Mouse (Mus musculus) midbrain, embryonic 15.5 days (tissue): ENCODE measurements around the gene Sdhaf4. TPM values are rescaled to one million over a fixed set of nuclear protein-coding genes. Genes with fewer than 3 reads are reported as not detected.
"Not testable (repeated sequence)": the region's sequence is repeated elsewhere in the genome, so short reads cannot be mapped to it uniquely, and the experiment has no call there.

Experiments used
- ATAC-seq: fragments of 200-750 bp; cut with Nextera tagmentation; replicated peaks from 2 replicates; pipeline ENCODE4 v1.8.0; 2017; ENCODE audit warnings: moderate TSS enrichment
- H3K27ac ChIP-seq: fragments of 300-500 bp; sonication (generic); 2 replicates; pipeline ENCODE4 v1.5.1; 2015; ENCODE audit warnings: mild to moderate bottlenecking, inconsistent platforms
- H3K27me3 ChIP-seq: fragments of 300-500 bp; sonication (generic); replicated peaks from 2 replicates; pipeline ENCODE4 v1.6.1; 2015; ENCODE audit warnings: inconsistent platforms
- H3K36me3 ChIP-seq: fragments of 300-500 bp; sonication (generic); replicated peaks from 2 replicates; pipeline ENCODE4 v1.6.1; 2015; ENCODE audit warnings: inconsistent platforms
- H3K4me1 ChIP-seq: fragments of 300-500 bp; sonication (generic); 2 replicates; pipeline ENCODE4 v1.6.1; 2015; ENCODE audit warnings: inconsistent platforms
- H3K4me2 ChIP-seq: fragments of 300-500 bp; sonication (generic); 2 replicates; pipeline ENCODE4 v1.6.1; 2015; ENCODE audit warnings: inconsistent platforms, mild to moderate bottlenecking, moderate library complexity
- H3K4me3 ChIP-seq: fragments of 300-500 bp; sonication (generic); 2 replicates; pipeline ENCODE4 v1.5.1; 2015; ENCODE audit warnings: mild to moderate bottlenecking, inconsistent platforms
- H3K9ac ChIP-seq: fragments of 300-500 bp; sonication (generic); 2 replicates; pipeline ENCODE4 v1.6.1; 2015; ENCODE audit warnings: mild to moderate bottlenecking, inconsistent platforms
- H3K9me3 ChIP-seq: fragments of 300-500 bp; sonication (generic); 2 replicates; pipeline ENCODE4 v1.6.1; 2016; ENCODE audit warnings: inconsistent platforms
- WGBS: fragments of 180-500 bp; shearing (Covaris S2); methylation state at CpG from one replicate; pipeline ENCODE4 v1.1.7; 2015; ENCODE audit warnings: mixed read lengths; 5-methylcytosine and 5-hydroxymethylcytosine counted together
- polyA plus RNA-seq: library from polyadenylated mRNA; unstranded; fragments of >200 nt; fragmentation: Nextera tagmentation; extraction: Ambion mirVana; gene quantifications from 2 replicates; pipeline ENCODE4 v1.2.1, GENCODE M21; 2015

Sdhaf4 gene
- polyA plus RNA-seq, 1 experiment from 2014 or later, result 97.8 TPM

GRCm38 (mm10) chr1:23995420-23995819, 10.0 kb downstream of the Sdhaf4 start:
- H3K27me3 ChIP-seq, result no peaks in the 10 kb centered on the region
- H3K9ac ChIP-seq, result no peak overlapping the region
- no peak for ATAC-seq
- WGBS, result 90% methylated on average over 4 of the region's 4 CpGs
- no peaks in the 10 kb centered on the region for H3K9me3 ChIP-seq
- H3K4me3 ChIP-seq, result no peak overlapping the region
- H3K4me1 ChIP-seq, result no peaks in the 10 kb centered on the region
- H3K4me2 ChIP-seq, result no peak overlapping the region
- no peak overlapping the region for H3K27ac ChIP-seq
- no peaks in the 10 kb centered on the region for H3K36me3 ChIP-seq

GRCm38 (mm10) chr1:23983118-23983517, 22.3 kb downstream of the Sdhaf4 start:
- Histone ChIP-seq H3K4me2 (no peak overlapping the region), H3K4me3 (no peak overlapping the region), H3K36me3 (no peaks in the 10 kb centered on the region), H3K9me3 (no peaks in the 10 kb centered on the region), H3K27ac (no peak overlapping the region), H3K27me3 (no peaks in the 10 kb centered on the region), H3K4me1 (no peaks in the 10 kb centered on the region), H3K9ac (no peak overlapping the region)
- WGBS, result 95% methylated on average over 3 of the region's 3 CpGs
- ATAC-seq, result no peak

GRCm38 (mm10) chr1:23978281-23978680, 27.2 kb downstream of the Sdhaf4 start:
- ATAC-seq, result no peak
- WGBS, result 85% methylated on average over 6 of the region's 6 CpGs

GRCm38 (mm10) chr1:23971159-23971558, 34.3 kb downstream of the Sdhaf4 start:
- not testable (repeated sequence) for H3K9me3 ChIP-seq, H3K27me3 ChIP-seq, H3K4me1 ChIP-seq, H3K36me3 ChIP-seq, H3K4me3 ChIP-seq, H3K4me2 ChIP-seq, ATAC-seq, H3K27ac ChIP-seq, H3K9ac ChIP-seq
- WGBS, result 95% methylated on average over 4 of the region's 4 CpGs

More at GRCm38 (mm10) chr1:23978281-23978680, 27.2 kb downstream of the Sdhaf4 start:
- no peak overlapping the region for H3K9ac ChIP-seq
- H3K9me3 ChIP-seq, result no peaks in the 10 kb centered on the region
- H3K4me2 ChIP-seq, result no peak overlapping the region
- H3K36me3 ChIP-seq, result no peaks in the 10 kb centered on the region
- H3K4me1 ChIP-seq, result no peaks in the 10 kb centered on the region
- no peaks in the 10 kb centered on the region for H3K27me3 ChIP-seq
- no peak overlapping the region for H3K4me3 ChIP-seq
- H3K27ac ChIP-seq, result no peak overlapping the region

GRCm38 (mm10) chr1:23968027-23968725, 37.3 kb downstream of the Sdhaf4 start:
- 88% methylated on average over 9 of the region's 9 CpGs for WGBS
- no peak overlapping the region for H3K4me3 ChIP-seq
- ATAC-seq, result no peak
- H3K9ac ChIP-seq, result no peak overlapping the region
- no peaks in the 10 kb centered on the region for H3K9me3 ChIP-seq
- no peaks in the 10 kb centered on the region for H3K4me1 ChIP-seq
- H3K36me3 ChIP-seq, result no peaks in the 10 kb centered on the region
- no peak overlapping the region for H3K27ac ChIP-seq
- no peaks in the 10 kb centered on the region for H3K27me3 ChIP-seq
- no peak overlapping the region for H3K4me2 ChIP-seq

- no peak overlapping the region for H3K4me2 ChIP-seq
- no peaks in the 10 kb centered on the region for H3K4me1 ChIP-seq
- H3K27me3 ChIP-seq, result no peaks in the 10 kb centered on the region
- WGBS, result 71% methylated on average over 1 of the region's 1 CpGs
- H3K9me3 ChIP-seq, result no peaks in the 10 kb centered on the region
- ATAC-seq, result no peak
- no peaks in the 10 kb centered on the region for H3K36me3 ChIP-seq
- H3K4me3 ChIP-seq, result no peak overlapping the region
- H3K27ac ChIP-seq, result no peak overlapping the region
- H3K9ac ChIP-seq, result no peak overlapping the region
Observed at GRCm38 (mm10) chr1:23966226-23966625, 39.2 kb downstream of the Sdhaf4 start.

- 14% methylated on average over 6 of the region's 6 CpGs for WGBS
- peaks cover 2% of the 10 kb centered on the region; the same call in 1 of the 2 replicates for H3K4me1 ChIP-seq
- no peaks in the 10 kb centered on the region for H3K27me3 ChIP-seq
- peak; percentile 56; the same call in 1 of the 2 replicates for ATAC-seq
- peak overlapping the region; percentile 26 for H3K4me2 ChIP-seq
- no peak overlapping the region for H3K9ac ChIP-seq
- no peak overlapping the region for H3K27ac ChIP-seq
- no peaks in the 10 kb centered on the region for H3K36me3 ChIP-seq
- H3K9me3 ChIP-seq, result no peaks in the 10 kb centered on the region
- H3K4me3 ChIP-seq, result no peak overlapping the region
Observed at GRCm38 (mm10) chr1:23959415-23959732, 46.1 kb downstream of the Sdhaf4 start.

GRCm38 (mm10) chr1:23958668-23959414, 46.6 kb downstream of the Sdhaf4 start:
- Histone ChIP-seq H3K27ac (no peak overlapping the region), H3K36me3 (no peaks in the 10 kb centered on the region), H3K9me3 (no peaks in the 10 kb centered on the region), H3K27me3 (no peaks in the 10 kb centered on the region), H3K4me3 (no peak overlapping the region), H3K4me2 (peak overlapping the region; percentile 26), H3K9ac (no peak overlapping the region), H3K4me1 (peaks cover 2% of the 10 kb centered on the region; the same call in 1 of the 2 replicates)
- ATAC-seq, result 0 out of 2 replicates have a peak, but pooled peaks have one; percentile 42
- 16% methylated on average over 13 of the region's 13 CpGs for WGBS

GRCm38 (mm10) chr1:23958101-23958500, 47.4 kb downstream of the Sdhaf4 start:
- no peaks in the 10 kb centered on the region for H3K9me3 ChIP-seq
- H3K4me3 ChIP-seq, result no peak overlapping the region
- 91% methylated on average over 6 of the region's 6 CpGs for WGBS

GRCm38 (mm10) chr1:23955539-23955938, 49.9 kb downstream of the Sdhaf4 start:
- ATAC-seq, result no peak
- H3K4me1 ChIP-seq, result peaks cover 2% of the 10 kb centered on the region; the same call in 1 of the 2 replicates
- H3K27me3 ChIP-seq, result no peaks in the 10 kb centered on the region
- no peak overlapping the region for H3K4me3 ChIP-seq
- no peaks in the 10 kb centered on the region for H3K36me3 ChIP-seq
- H3K27ac ChIP-seq, result no peak overlapping the region
- H3K4me2 ChIP-seq, result no peak overlapping the region
- no peaks in the 10 kb centered on the region for H3K9me3 ChIP-seq
- WGBS, result 95% methylated on average over 4 of the region's 4 CpGs
- no peak overlapping the region for H3K9ac ChIP-seq

More at GRCm38 (mm10) chr1:23958101-23958500, 47.4 kb downstream of the Sdhaf4 start:
- no peak overlapping the region for H3K27ac ChIP-seq
- H3K4me2 ChIP-seq, result no peak overlapping the region
- H3K9ac ChIP-seq, result no peak overlapping the region
- ATAC-seq, result no peak
- H3K36me3 ChIP-seq, result no peaks in the 10 kb centered on the region
- H3K27me3 ChIP-seq, result no peaks in the 10 kb centered on the region
- peaks cover 2% of the 10 kb centered on the region; the same call in 1 of the 2 replicates for H3K4me1 ChIP-seq

- ATAC-seq, result no peak
Observed at GRCm38 (mm10) chr1:23953921-23954320, 51.5 kb downstream of the Sdhaf4 start.

GRCm38 (mm10) chr1:23948778-23949699, 56.4 kb downstream of the Sdhaf4 start:
- no peaks in the 10 kb centered on the region for H3K9me3 ChIP-seq
- no peak overlapping the region for H3K27ac ChIP-seq
- H3K4me2 ChIP-seq, result peak overlapping the region; percentile 15; the same call in 1 of the 2 replicates
- H3K27me3 ChIP-seq, result no peaks in the 10 kb centered on the region
- H3K4me1 ChIP-seq, result peaks cover 12% of the 10 kb centered on the region
- no peak for ATAC-seq
- H3K9ac ChIP-seq, result no peak overlapping the region
- H3K36me3 ChIP-seq, result no peaks in the 10 kb centered on the region
- whole genome bisulfite sequencing, result 48% methylated on average over 15 of the region's 15 CpGs
- no peak overlapping the region for H3K4me3 ChIP-seq

More at GRCm38 (mm10) chr1:23953921-23954320, 51.5 kb downstream of the Sdhaf4 start:
- Histone ChIP-seq H3K4me2 (no peak overlapping the region), H3K4me3 (no peak overlapping the region), H3K36me3 (no peaks in the 10 kb centered on the region), H3K9me3 (no peaks in the 10 kb centered on the region), H3K9ac (no peak overlapping the region), H3K4me1 (peaks cover 6% of the 10 kb centered on the region; the same call in 1 of the 2 replicates), H3K27ac (no peak overlapping the region), H3K27me3 (no peaks in the 10 kb centered on the region)
- WGBS, result 82% methylated on average over 13 of the region's 13 CpGs
